Mouse (Mus musculus) effector memory CD4-positive, alpha-beta T cell, adult 7 months (primary cell): ENCODE results near the gene Tldc1. TPM values are rescaled to one million over a fixed set of nuclear protein-coding genes. Genes with fewer than 3 reads are reported as not detected.

Experiments used
- polyA plus RNA-seq: library from polyadenylated mRNA; unstranded; fragments of 100-300 nt; shearing (Covaris generic); gene quantifications from one replicate; pipeline ENCODE4 v1.2.1, GENCODE M21; 2017

The Tldc1 gene
- polyA plus RNA-seq: 1.7 TPM

GRCm38 (mm10) chr8:119778263-119778662, at the start of gene Tldc1:
Gene Tldc1, minus strand, starts transcription at chr8:119778416.

Other genes starting within 250 kb of the Tldc1 start
- gene Mbtps1, start 219.7 kb downstream of the Tldc1 start, polyA plus RNA-seq: 65.0 TPM
- gene Hsdl1, start 203.2 kb downstream of the Tldc1 start, polyA plus RNA-seq: 60.7 TPM
- gene Dnaaf1, start 203.2 kb downstream of the Tldc1 start, polyA plus RNA-seq: not detected
- gene Taf1c, start 173.2 kb downstream of the Tldc1 start, polyA plus RNA-seq: 19.6 TPM
- 0.26 TPM for gene Adad2, start 165.7 kb downstream of the Tldc1 start, polyA plus RNA-seq
- not detected for gene Kcng4, start 142.7 kb downstream of the Tldc1 start, polyA plus RNA-seq
- not detected for gene Wfdc1, start 112.1 kb downstream of the Tldc1 start, polyA plus RNA-seq
- not detected for gene Atp2c2, start 78.4 kb downstream of the Tldc1 start, polyA plus RNA-seq
- gene Cotl1, start 62.1 kb upstream of the Tldc1 start, polyA plus RNA-seq: 231 TPM
- 8.6 TPM for gene Klhl36, start 83.8 kb upstream of the Tldc1 start, polyA plus RNA-seq
- gene Usp10, start 131.9 kb upstream of the Tldc1 start, polyA plus RNA-seq: 106 TPM
- gene Gm20388, start 132.4 kb upstream of the Tldc1 start, polyA plus RNA-seq: 2.2 TPM
- 0.39 TPM for gene Crispld2, start 214.0 kb upstream of the Tldc1 start, polyA plus RNA-seq